Mouse (Mus musculus) right cerebral cortex, postnatal 4 days (tissue): ENCODE measurements around the gene Mn1.
A peak's percentile ranks its signal among the peaks of the same experiment; 100 is the strongest.

Experiments used
- DNase-seq: peaks from one replicate; pipeline ENCODE4 v3.0.0-alpha.2; 2022

The Mn1 gene

GRCm38 (mm10) chr5:111409412-111410044 lies 7.6 kb upstream of the Mn1 start:
- no peak for DNase-seq

GRCm38 (mm10) chr5:111410665-111411064 lies 6.5 kb upstream of the Mn1 start:
- no peak for DNase-seq

DNA sequence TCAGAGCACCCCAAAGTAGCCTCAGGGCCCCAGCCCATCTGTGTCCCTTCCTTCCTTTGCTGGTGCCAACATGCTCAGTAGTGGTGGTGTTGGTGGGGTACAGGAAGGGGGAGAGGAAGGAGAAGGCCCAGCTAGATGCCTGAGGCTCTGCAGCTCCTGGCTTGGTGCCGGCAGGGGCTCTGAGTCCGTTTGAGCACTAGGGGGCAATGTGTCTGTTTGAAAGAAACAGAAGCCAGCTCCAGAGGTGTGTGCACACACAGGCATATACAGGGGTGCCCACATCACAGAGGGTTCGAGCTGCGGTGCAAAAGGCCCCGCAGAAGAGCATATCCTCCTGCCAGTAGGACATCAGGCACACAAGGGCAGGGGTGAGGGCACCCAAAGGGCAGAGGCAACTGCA lies 3.0 kb upstream of the Mn1 start:
- DNase-seq: peak; percentile 90

DNA sequence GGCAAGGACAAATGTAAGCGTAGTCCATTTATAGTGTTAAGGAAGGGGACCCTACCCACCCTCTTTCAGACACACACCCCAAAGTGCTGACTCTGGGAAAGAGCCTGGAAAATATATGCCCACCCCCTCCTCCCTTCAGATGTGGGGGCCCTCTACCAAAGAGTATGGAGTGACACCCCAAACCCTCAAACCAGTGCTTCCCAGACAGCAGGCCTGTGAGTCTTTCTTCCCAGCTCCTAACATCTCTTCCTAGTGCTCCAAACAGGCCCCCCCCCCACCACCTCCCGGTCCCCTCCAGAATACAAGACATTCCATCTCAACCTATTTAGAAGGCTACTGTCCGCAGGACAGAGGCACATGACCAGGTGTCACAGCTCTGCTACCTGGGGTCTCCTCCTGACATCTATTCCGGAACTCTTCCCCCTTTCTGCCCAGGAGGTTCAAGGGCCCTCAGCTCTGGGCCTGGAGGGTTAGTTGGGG lies 2.4 kb upstream of the Mn1 start:
- no peak for DNase-seq

- no peak for DNase-seq
Measured at GRCm38 (mm10) chr5:111415575-111415974, 1.6 kb upstream of the Mn1 start.

DNA sequence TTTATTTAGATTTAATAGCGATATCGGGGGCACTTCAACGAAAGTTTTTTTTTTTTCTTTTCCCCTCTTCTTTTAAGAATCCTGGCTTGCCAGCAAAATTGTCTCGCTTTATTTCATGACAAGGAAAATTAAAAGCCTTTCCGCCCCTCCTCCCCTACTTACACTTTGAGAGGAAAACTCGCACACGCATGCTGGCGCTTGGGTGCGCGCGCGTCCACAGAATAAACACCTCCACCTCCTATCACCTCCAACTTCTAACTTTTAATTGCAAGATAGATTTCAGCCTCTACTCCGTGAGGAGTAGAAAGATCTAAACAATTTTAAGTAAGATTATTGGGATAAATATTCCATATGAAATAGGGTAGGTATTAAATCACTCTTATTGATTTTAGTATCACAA lies 1.1 kb upstream of the Mn1 start:
- no peak for DNase-seq

GRCm38 (mm10) chr5:111417378-111418131 lies 393 bp downstream of the Mn1 start:
- no peak for DNase-seq

DNA sequence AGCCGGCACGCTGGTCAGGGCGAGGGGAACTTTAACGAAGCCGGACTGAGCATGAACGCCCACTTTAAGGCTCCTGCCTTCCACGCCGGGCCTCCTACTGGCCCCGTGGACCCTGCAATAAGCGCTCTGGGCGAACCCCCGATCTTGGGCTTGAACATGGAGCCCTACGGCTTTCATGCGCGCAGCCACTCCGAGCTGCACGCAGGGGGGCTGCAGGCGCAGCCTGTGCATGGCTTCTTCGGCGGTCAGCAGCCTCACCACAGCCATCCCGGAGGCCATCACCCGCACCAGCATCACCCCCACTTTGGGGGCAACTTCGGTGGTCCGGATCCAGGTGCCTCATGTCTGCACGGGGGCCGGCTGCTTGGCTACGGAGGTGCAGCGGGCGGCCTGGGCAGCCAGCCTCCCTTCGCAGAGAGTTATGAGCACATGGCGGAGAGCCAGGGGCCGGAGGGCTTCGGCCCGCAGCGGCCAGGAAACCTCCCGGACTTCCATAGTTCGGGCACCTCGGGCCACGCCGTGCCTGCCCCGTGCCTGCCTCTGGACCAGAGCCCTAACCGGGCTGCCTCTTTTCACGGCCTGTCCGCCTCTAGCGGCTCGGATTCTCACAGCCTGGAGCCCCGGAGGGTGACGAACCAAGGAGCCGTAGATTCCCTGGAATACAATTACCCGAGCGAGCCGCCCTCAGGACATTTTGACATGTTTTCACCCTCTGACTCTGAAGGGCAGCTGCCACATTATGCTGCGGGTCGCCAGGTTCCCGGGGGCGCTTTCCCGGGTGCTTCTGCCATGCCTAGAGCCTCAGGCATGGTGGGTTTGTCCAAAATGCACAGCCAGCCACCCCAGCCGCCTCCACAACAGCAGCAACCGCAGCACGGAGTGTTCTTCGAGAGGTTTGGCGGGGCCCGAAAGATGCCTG lies 1.3 kb downstream of the Mn1 start:
- peak; percentile 58 for DNase-seq

DNA sequence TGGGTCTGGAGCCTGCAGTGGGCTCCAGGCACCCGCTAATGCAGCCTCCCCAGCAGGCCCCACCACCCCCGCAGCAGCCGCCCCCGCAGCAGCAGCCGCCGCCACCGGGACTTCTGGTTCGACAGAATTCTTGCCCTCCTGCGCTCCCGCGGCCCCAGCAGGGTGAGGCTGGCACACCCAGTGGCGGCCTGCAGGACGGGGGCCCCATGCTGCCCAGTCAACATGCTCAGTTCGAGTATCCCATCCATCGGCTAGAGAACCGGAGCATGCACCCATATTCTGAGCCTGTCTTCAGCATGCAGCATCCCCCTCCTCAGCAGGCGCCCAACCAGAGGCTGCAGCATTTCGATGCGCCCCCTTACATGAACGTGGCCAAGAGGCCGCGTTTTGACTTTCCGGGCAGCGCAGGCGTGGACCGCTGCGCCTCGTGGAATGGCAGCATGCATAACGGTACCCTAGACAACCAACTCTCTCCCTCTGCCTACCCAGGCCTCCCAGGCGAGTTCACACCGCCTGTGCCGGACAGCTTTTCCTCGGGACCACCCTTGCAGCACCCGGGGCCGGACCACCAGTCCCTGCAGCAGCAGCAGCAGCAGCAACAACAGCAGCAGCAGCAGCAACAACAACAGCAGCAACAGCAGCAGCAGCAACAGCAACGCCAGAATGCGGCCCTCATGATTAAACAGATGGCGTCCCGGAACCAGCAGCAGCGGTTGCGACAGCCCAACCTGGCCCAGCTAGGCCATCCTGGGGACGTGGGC lies 2.1 kb downstream of the Mn1 start:
- DNase-seq: peak; percentile 60

GRCm38 (mm10) chr5:111420011-111420691 lies 3.0 kb downstream of the Mn1 start:
- no peak for DNase-seq

- DNase-seq: no peak
Measured at GRCm38 (mm10) chr5:111420896-111421295, 3.7 kb downstream of the Mn1 start.

DNA sequence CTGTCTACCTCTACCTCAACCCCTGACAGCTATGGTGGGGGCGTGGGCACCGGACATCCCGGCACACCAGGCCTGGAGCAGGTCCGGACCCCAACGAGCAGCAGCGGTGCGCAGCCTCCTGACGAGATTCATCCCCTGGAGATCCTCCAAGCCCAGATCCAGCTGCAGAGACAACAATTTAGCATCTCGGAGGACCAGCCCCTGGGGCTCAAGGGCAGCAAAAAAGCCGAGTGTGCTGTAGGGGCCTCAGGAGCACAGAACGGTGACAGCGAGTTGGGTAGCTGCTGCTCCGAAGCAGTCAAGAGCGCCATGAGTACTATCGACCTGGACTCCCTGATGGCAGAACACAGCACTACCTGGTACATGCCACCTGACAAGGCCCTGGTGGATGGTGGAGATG lies 4.3 kb downstream of the Mn1 start:
- no peak for DNase-seq

DNA sequence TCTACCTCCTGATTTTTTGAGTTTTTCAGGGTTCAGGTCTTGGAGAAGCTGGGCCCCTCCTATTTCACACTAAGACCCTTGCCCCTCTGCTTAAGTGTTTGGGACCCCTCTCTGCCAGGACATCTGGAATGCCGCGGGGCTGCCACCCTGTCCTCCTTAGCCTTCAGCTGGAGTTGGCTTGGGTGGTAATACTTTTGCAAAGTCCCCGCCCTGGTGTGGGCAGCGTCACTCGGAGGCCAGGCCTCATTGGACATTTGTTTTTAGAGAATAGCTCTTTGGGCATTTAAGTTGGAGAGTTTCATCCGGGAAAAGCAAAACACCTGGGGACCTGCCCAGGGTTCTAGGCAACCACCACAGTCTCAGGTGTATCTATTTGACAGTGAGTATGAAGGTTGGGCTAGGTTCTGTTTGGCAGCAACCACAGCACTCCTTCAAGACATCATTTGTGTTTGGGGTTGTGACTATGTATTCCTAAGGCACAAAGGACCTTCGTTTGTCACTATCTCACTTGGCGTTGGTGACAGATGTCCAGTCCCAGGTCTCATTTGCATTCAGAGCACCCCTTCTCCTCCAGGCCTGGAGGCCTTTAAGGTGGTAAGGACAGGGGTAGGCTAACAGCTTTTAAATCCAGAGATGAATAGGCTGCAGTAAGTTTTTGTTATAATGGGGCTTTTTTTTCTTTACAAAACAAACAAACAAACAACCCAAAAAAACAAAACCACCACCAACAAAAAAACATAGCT lies 5.1 kb downstream of the Mn1 start:
- DNase-seq: no peak

- DNase-seq: no peak
Measured at GRCm38 (mm10) chr5:111423011-111423410, 5.8 kb downstream of the Mn1 start.

GRCm38 (mm10) chr5:111423616-111424015 lies 6.5 kb downstream of the Mn1 start:
- DNase-seq: no peak

GRCm38 (mm10) chr5:111425813-111426212 lies 8.7 kb downstream of the Mn1 start:
- DNase-seq: no peak

- no peak for DNase-seq
Measured at GRCm38 (mm10) chr5:111426249-111426648, 9.1 kb downstream of the Mn1 start.

DNA sequence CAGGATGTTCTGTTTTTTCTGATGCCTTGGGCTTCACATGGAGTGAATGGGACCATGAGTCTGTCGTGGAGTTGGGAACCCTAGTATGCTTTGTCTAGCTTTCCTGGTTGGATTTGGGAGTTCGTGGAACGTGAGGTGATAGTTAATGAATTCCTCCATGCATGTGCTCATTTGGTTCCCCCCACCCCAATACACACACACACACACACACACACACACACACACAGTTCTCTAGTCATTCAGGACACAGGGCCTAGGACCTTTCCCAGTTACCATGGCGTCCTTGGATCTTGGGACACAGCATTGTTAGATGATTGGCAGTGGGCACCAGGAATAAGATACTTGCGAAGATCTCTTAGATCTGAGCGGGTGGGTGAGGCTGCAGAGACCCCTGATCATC lies 11.7 kb downstream of the Mn1 start:
- no peak for DNase-seq

DNA sequence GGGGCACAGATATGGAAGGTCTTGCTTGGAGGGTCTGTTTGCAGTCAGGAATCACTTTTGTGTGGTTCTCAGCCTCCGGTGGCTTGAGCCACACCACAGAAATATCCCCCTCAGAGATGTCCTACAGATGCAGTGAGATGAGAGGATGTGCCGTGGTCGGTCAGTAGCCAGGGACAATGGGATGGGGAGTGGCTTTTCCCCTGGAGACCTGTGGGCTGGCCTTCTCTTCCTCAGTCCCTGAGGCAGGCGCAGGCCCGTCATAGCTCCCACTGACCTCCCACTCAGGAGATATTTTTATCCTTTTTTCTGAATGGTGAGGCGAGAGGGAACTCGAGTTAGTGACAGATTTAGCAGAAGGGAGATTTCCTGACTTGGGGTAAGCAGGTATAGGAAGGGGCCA lies 12.6 kb downstream of the Mn1 start:
- DNase-seq: no peak

DNA sequence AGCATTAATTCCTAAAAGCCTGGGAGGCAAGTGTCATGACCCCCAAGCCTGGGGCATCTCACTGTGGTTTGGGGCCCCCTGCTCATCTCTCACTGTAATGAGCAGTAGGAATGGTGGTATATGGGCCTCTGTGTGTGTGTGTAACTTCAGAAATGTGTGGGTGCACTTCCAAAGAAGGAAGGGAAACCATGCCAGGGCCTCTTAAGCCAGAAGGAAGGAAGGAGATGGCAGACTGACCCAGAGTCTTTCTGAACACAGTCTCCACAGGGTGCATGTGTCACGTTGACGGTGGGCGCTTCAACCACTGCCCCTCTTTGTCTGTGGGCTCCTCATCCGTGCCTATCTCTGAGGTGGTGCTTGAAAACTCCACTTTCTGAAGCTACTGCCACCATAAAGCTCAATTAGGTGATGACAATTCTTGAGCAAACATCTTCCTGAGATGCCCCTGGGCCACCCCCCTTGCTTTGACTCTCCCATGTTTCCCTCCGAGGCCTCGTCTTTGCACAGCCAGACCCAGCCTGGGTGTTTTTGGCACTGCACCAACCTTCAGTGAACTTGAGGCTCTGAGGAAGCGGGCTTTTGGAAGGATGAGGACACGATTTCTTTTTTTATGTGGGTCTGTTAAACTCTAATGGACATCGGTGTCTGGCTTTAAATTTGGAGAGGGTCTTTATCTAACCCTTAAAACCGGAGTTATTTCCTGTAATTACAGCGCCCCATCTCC lies 14.0 kb downstream of the Mn1 start:
- no peak for DNase-seq

GRCm38 (mm10) chr5:111432842-111433241 lies 15.7 kb downstream of the Mn1 start:
- DNase-seq: no peak
